Comparison of ENCODE assay signal across 8 mouse cellular contexts in the genomic region with DNA sequence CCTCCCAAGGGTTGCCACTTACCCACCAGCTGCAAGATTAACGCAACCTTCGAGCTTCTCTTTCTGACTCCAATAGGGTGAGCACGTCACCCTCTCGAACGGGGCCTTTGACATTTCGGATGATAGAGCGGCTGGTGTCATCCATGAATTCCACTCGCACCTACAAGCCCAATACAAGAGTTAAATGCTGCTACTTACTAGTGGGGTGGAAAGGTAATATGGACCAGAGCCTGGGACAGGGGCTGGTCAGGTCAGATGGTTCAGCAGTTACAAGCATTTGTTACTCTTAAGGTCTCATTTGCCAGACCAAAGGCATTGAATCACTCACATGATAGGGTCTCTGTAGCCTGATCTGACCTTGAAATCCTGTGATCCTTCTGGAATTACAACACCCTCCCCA. TPM values are rescaled to one million over a fixed set of nuclear protein-coding genes. Genes with fewer than 3 reads are reported as not detected.
DNase-seq lines count a peak whose midpoint lies in the region; ATAC-seq and TF ChIP-seq lines count a peak whose summit lies in the region.
"Not testable (repeated sequence)": the region's sequence is repeated elsewhere in the genome, so short reads cannot be mapped to it uniquely, and the experiment has no call there.

No protein-coding gene starts in this region.

- WGBS in embryonic facial prominence, embryonic 10.5 days: 84% methylated on average over 8 of the region's 8 CpGs
- WGBS in forebrain, embryonic 15.5 days: 82% methylated on average over 8 of the region's 8 CpGs
- WGBS in heart, postnatal 0 days: 72% methylated on average over 8 of the region's 8 CpGs
- 80% methylated on average over 8 of the region's 8 CpGs for WGBS in kidney, embryonic 14.5 days
- WGBS in liver, embryonic 11.5 days: 64% methylated on average over 8 of the region's 8 CpGs
- WGBS in neural tube, embryonic 14.5 days: 90% methylated on average over 8 of the region's 8 CpGs

- TF ChIP-seq CTCF in CH12.LX (conservative IDR thresholded peaks at IDR 0.05 in 1 of 2, IDR thresholded peaks at IDR 0.05 in 1 of 2; ENCODE audit: low read depth in 2 of 2, low read length in 2 of 2); heart, postnatal 0 days (IDR thresholded peaks at IDR 0.05; ENCODE audit: low read depth): not testable (repeated sequence)

- H3K4me3 ChIP-seq in CH12.LX (replicated peaks in 1 of 3; ENCODE audit: low read depth in 2 of 3, low read length in 2 of 3, poor library complexity in 1 of 3): peak overlapping the region; percentile 71 to 86 (median 73)
- peak overlapping the region; percentile 79 for H3K4me3 ChIP-seq in embryonic facial prominence, embryonic 10.5 days
- peak overlapping the region; percentile 82 for H3K4me3 ChIP-seq in forebrain, embryonic 15.5 days
- peak overlapping the region; percentile 77 for H3K4me3 ChIP-seq in heart, postnatal 0 days (ENCODE audit: low read depth, low read length)
- H3K4me3 ChIP-seq in kidney, embryonic 14.5 days (ENCODE audit: low read length): peak overlapping the region; percentile 83
- peak overlapping the region; percentile 75 for H3K4me3 ChIP-seq in liver, embryonic 11.5 days (ENCODE audit: low read depth, low read length)
- H3K4me3 ChIP-seq in megakaryocyte, embryonic 14.5 days (replicated peaks): peak overlapping the region; percentile 95
- peak overlapping the region; percentile 76 for H3K4me3 ChIP-seq in neural tube, embryonic 14.5 days (ENCODE audit: low read depth, low read length)

- TF ChIP-seq EP300 in CH12.LX (IDR thresholded peaks at IDR 0.05; ENCODE audit: low read length); heart, postnatal 0 days (IDR thresholded peaks at IDR 0.05; ENCODE audit: low read depth): not testable (repeated sequence)

- H3K36me3 ChIP-seq in CH12.LX (replicated peaks in 1 of 2; ENCODE audit: control insufficient read depth in 1 of 2, insufficient read depth in 1 of 2, low read length in 1 of 2): peaks cover 45 to 72% of the 10 kb centered on the region in 2 experiments
- peaks cover 68% of the 10 kb centered on the region for H3K36me3 ChIP-seq in embryonic facial prominence, embryonic 10.5 days (replicated peaks)
- peaks cover 41% of the 10 kb centered on the region for H3K36me3 ChIP-seq in forebrain, embryonic 15.5 days
- peaks cover 40% of the 10 kb centered on the region for H3K36me3 ChIP-seq in heart, postnatal 0 days (replicated peaks; ENCODE audit: control insufficient read depth, insufficient read depth, low read length)
- peaks cover 54% of the 10 kb centered on the region for H3K36me3 ChIP-seq in kidney, embryonic 14.5 days (ENCODE audit: control insufficient read depth, insufficient read depth, low read length)
- peaks cover 41% of the 10 kb centered on the region for H3K36me3 ChIP-seq in liver, embryonic 11.5 days (ENCODE audit: control insufficient read depth, insufficient read depth, low read length)
- peaks cover 69% of the 10 kb centered on the region for H3K36me3 ChIP-seq in megakaryocyte, embryonic 14.5 days (replicated peaks; ENCODE audit: low read length)
- peaks cover 28% of the 10 kb centered on the region; the same call in 1 of the 2 replicates for H3K36me3 ChIP-seq in neural tube, embryonic 14.5 days (ENCODE audit: control insufficient read depth, insufficient read depth, low read length)

- dilution Hi-C loops in CH12.LX (cut with MboI; ENCODE audit: extremely low pct_ligation_motif_present, extremely low pct_unique_long_range_greater_than_20kb, low sequenced_read_pairs): not testable (repeated sequence)

- H3K27ac ChIP-seq in CH12.LX (ENCODE audit: insufficient read depth, low read depth); forebrain, embryonic 15.5 days (replicated peaks); kidney, embryonic 14.5 days (ENCODE audit: low read depth, low read length); neural tube, embryonic 14.5 days (ENCODE audit: low read depth, low read length): not testable (repeated sequence)
- H3K27ac ChIP-seq in embryonic facial prominence, embryonic 10.5 days (replicated peaks): peak overlapping the region; percentile 92
- peak overlapping the region; percentile 64; the same call in 1 of the 2 replicates for H3K27ac ChIP-seq in heart, postnatal 0 days (ENCODE audit: low read depth)
- peak overlapping the region; percentile 77 for H3K27ac ChIP-seq in liver, embryonic 11.5 days (ENCODE audit: low read depth, low read length)

- not testable (repeated sequence) for TF ChIP-seq RAD21 in CH12.LX (IDR thresholded peaks at IDR 0.05; ENCODE audit: low read depth, low read length)

- not testable (repeated sequence) for DNase-seq in CH12.LX (ENCODE audit: extremely low read depth); embryonic facial prominence, embryonic 10.5 days (ENCODE audit: low spot score); heart, postnatal 0 days (ENCODE audit: low spot score); liver, embryonic 11.5 days (ENCODE audit: low spot score)

- in situ Hi-C loops in CH12.LX (cut with MboI; ENCODE audit: low pct_ligation_motif_present, low pct_unique_long_range_greater_than_20kb, low sequenced_read_pairs): not testable (repeated sequence)

- H3K9ac ChIP-seq in CH12.LX (ENCODE audit: insufficient read depth, low read depth): peak overlapping the region; percentile 98
- peak overlapping the region; percentile 78 for H3K9ac ChIP-seq in forebrain, embryonic 15.5 days (replicated peaks)
- H3K9ac ChIP-seq in heart, postnatal 0 days (replicated peaks; ENCODE audit: low read depth, low read length): peak overlapping the region; percentile 70
- H3K9ac ChIP-seq in kidney, embryonic 14.5 days (ENCODE audit: low read depth, low read length): peak overlapping the region; percentile 89
- H3K9ac ChIP-seq in liver, embryonic 11.5 days (ENCODE audit: low read depth, low read length): peak overlapping the region; percentile 91
- H3K9ac ChIP-seq in neural tube, embryonic 14.5 days (replicated peaks; ENCODE audit: low read depth, low read length): peak overlapping the region; percentile 80

- not testable (repeated sequence) for TF ChIP-seq POLR2A in CH12.LX (IDR thresholded peaks at IDR 0.05; ENCODE audit: low read depth, low read length)

- H3K27me3 ChIP-seq in CH12.LX (replicated peaks); embryonic facial prominence, embryonic 10.5 days (replicated peaks; ENCODE audit: low read depth, poor library complexity, severe bottlenecking); forebrain, embryonic 15.5 days; heart, postnatal 0 days (ENCODE audit: control insufficient read depth, insufficient read depth, low read length); kidney, embryonic 14.5 days (ENCODE audit: control insufficient read depth, insufficient read depth, low read length); liver, embryonic 11.5 days (replicated peaks; ENCODE audit: control insufficient read depth, insufficient read depth, low read length); megakaryocyte, embryonic 14.5 days (replicated peaks); neural tube, embryonic 14.5 days (ENCODE audit: control insufficient read depth, insufficient read depth, low read length): not testable (repeated sequence)

- H3K4me1 ChIP-seq in CH12.LX (ENCODE audit: control insufficient read depth in 1 of 2, insufficient read depth in 2 of 2): peaks cover 12 to 49% of the 10 kb centered on the region in 2 experiments
- peaks cover 44% of the 10 kb centered on the region for H3K4me1 ChIP-seq in embryonic facial prominence, embryonic 10.5 days
- H3K4me1 ChIP-seq in forebrain, embryonic 15.5 days: peaks cover 60% of the 10 kb centered on the region
- peaks cover 11% of the 10 kb centered on the region for H3K4me1 ChIP-seq in heart, postnatal 0 days (ENCODE audit: control insufficient read depth, insufficient read depth)
- H3K4me1 ChIP-seq in kidney, embryonic 14.5 days (ENCODE audit: control insufficient read depth, insufficient read depth, low read length): peaks cover 28% of the 10 kb centered on the region
- H3K4me1 ChIP-seq in liver, embryonic 11.5 days (replicated peaks; ENCODE audit: control insufficient read depth, insufficient read depth, low read length): peaks cover 31% of the 10 kb centered on the region
- peaks cover 74% of the 10 kb centered on the region for H3K4me1 ChIP-seq in megakaryocyte, embryonic 14.5 days
- H3K4me1 ChIP-seq in neural tube, embryonic 14.5 days (ENCODE audit: control insufficient read depth, insufficient read depth, low read length): peaks cover 19% of the 10 kb centered on the region

- H3K9me3 ChIP-seq in CH12.LX (replicated peaks; ENCODE audit: low read length); embryonic facial prominence, embryonic 10.5 days; forebrain, embryonic 15.5 days; heart, postnatal 0 days (replicated peaks; ENCODE audit: control insufficient read depth, low read length); kidney, embryonic 14.5 days (ENCODE audit: control insufficient read depth, low read length); liver, embryonic 11.5 days (ENCODE audit: control insufficient read depth, low read length); megakaryocyte, embryonic 14.5 days; neural tube, embryonic 14.5 days (ENCODE audit: control insufficient read depth, low read length): not testable (repeated sequence)

- H3K4me2 ChIP-seq in CH12.LX (ENCODE audit: insufficient read depth, low read depth, poor library complexity, severe bottlenecking): peak overlapping the region; percentile 63
- peak overlapping the region; percentile 63 for H3K4me2 ChIP-seq in forebrain, embryonic 15.5 days (replicated peaks)
- peak overlapping the region; percentile 82 for H3K4me2 ChIP-seq in heart, postnatal 0 days (ENCODE audit: low read depth, low read length)
- peak overlapping the region; percentile 96 for H3K4me2 ChIP-seq in kidney, embryonic 14.5 days (replicated peaks; ENCODE audit: low read depth, low read length)
- H3K4me2 ChIP-seq in liver, embryonic 11.5 days: peak overlapping the region; percentile 84
- peak overlapping the region; percentile 95 for H3K4me2 ChIP-seq in neural tube, embryonic 14.5 days (ENCODE audit: low read depth, low read length)

- H3K79me2 ChIP-seq in CH12.LX (replicated peaks; ENCODE audit: control insufficient read depth, extremely low read depth, insufficient read depth, poor library complexity, severe bottlenecking): peaks cover 51% of the 10 kb centered on the region

- ATAC-seq in forebrain, embryonic 15.5 days (replicated peaks); heart, postnatal 0 days (ENCODE audit: insufficient read depth, low read depth); kidney, embryonic 14.5 days (ENCODE audit: low FRiP score, low TSS enrichment); liver, embryonic 11.5 days (replicated peaks; ENCODE audit: low FRiP score); neural tube, embryonic 14.5 days (ENCODE audit: low read depth): not testable (repeated sequence)

RNA-seq across cellular contexts. Expression of a gene that starts 1.2 kb away (rescaled TPM):
- total RNA-seq in CH12.LX (2012; rRNA removed) (4,496 and 4,575 TPM in 2 replicates), CH12.LX (2014; rRNA removed) (696 and 765 TPM in 2 replicates)
- polyA plus RNA-seq in CH12.LX (2012; ENCODE audit: insufficient read length, low read depth): 782 and 837 TPM in 2 replicates
- 866 and 898 TPM in 2 replicates for polyA plus RNA-seq in embryonic facial prominence, embryonic 10.5 days (2016; fragmentation: Nextera tagmentation; extraction: Ambion mirVana)
- 612 and 676 TPM in 2 replicates for polyA plus RNA-seq in forebrain, embryonic 15.5 days (2015; fragmentation: Nextera tagmentation; extraction: Ambion mirVana)
- 127 and 305 TPM in 2 replicates for total RNA-seq in heart, postnatal 0 days (2014; rRNA removed; ENCODE audit: low replicate concordance)
- 622 and 631 TPM in 2 replicates for polyA plus RNA-seq in heart, postnatal 0 days (2015; fragmentation: Nextera tagmentation; extraction: Ambion mirVana)
- 1,210 and 1,489 TPM in 2 replicates for polyA plus RNA-seq in kidney, embryonic 14.5 days (2014; fragmentation: Nextera tagmentation; extraction: Ambion mirVana)
- polyA plus RNA-seq in liver, embryonic 11.5 days (2014; fragmentation: Nextera tagmentation; extraction: Ambion mirVana): 1,026 and 1,173 TPM in 2 replicates
- polyA plus RNA-seq in megakaryocyte, embryonic 14.5 days (2012; ENCODE audit: insufficient read depth, low replicate concordance): 840 and 6,431 TPM in 2 replicates
- polyA plus RNA-seq in neural tube, embryonic 14.5 days (2014; fragmentation: Nextera tagmentation; extraction: Ambion mirVana): 550 and 584 TPM in 2 replicates

RNA-seq across cellular contexts. Expression of a gene that starts 1.2 kb away (rescaled TPM):
- 316 and 364 TPM in 2 replicates for total RNA-seq in CH12.LX (2012; rRNA removed)
- 168 and 194 TPM in 2 replicates for total RNA-seq in CH12.LX (2014; rRNA removed)
- polyA plus RNA-seq in CH12.LX (2012; ENCODE audit: insufficient read length, low read depth): 153 and 164 TPM in 2 replicates
- 469 and 477 TPM in 2 replicates for polyA plus RNA-seq in embryonic facial prominence, embryonic 10.5 days (2016; fragmentation: Nextera tagmentation; extraction: Ambion mirVana)
- 417 and 444 TPM in 2 replicates for polyA plus RNA-seq in forebrain, embryonic 15.5 days (2015; fragmentation: Nextera tagmentation; extraction: Ambion mirVana)
- 467 and 766 TPM in 2 replicates for total RNA-seq in heart, postnatal 0 days (2014; rRNA removed; ENCODE audit: low replicate concordance)
- polyA plus RNA-seq in heart, postnatal 0 days (2015; fragmentation: Nextera tagmentation; extraction: Ambion mirVana): 899 and 938 TPM in 2 replicates
- polyA plus RNA-seq in kidney, embryonic 14.5 days (2014; fragmentation: Nextera tagmentation; extraction: Ambion mirVana): 504 and 675 TPM in 2 replicates
- 390 and 411 TPM in 2 replicates for polyA plus RNA-seq in liver, embryonic 11.5 days (2014; fragmentation: Nextera tagmentation; extraction: Ambion mirVana)
- polyA plus RNA-seq in megakaryocyte, embryonic 14.5 days (2012; ENCODE audit: insufficient read depth, low replicate concordance): 1,277 and 1,645 TPM in 2 replicates
- polyA plus RNA-seq in neural tube, embryonic 14.5 days (2014; fragmentation: Nextera tagmentation; extraction: Ambion mirVana): 529 and 591 TPM in 2 replicates

RNA-seq across cellular contexts. Expression of a gene that starts 12.9 kb away (rescaled TPM):
- 10.8 and 15.7 TPM in 2 replicates for total RNA-seq in CH12.LX (2012; rRNA removed)
- 0.50 and 0.81 TPM in 2 replicates for total RNA-seq in CH12.LX (2014; rRNA removed)
- 0.78 and 1.8 TPM in 2 replicates for polyA plus RNA-seq in CH12.LX (2012; ENCODE audit: insufficient read length, low read depth)
- polyA plus RNA-seq in embryonic facial prominence, embryonic 10.5 days (2016; fragmentation: Nextera tagmentation; extraction: Ambion mirVana): 25.4 and 29.5 TPM in 2 replicates
- polyA plus RNA-seq in forebrain, embryonic 15.5 days (2015; fragmentation: Nextera tagmentation; extraction: Ambion mirVana): 41.4 and 42.5 TPM in 2 replicates
- total RNA-seq in heart, postnatal 0 days (2014; rRNA removed; ENCODE audit: low replicate concordance): 33.3 and 68.7 TPM in 2 replicates
- 46.1 and 50.8 TPM in 2 replicates for polyA plus RNA-seq in heart, postnatal 0 days (2015; fragmentation: Nextera tagmentation; extraction: Ambion mirVana)
- polyA plus RNA-seq in kidney, embryonic 14.5 days (2014; fragmentation: Nextera tagmentation; extraction: Ambion mirVana): 49.9 and 52.1 TPM in 2 replicates
- polyA plus RNA-seq in liver, embryonic 11.5 days (2014; fragmentation: Nextera tagmentation; extraction: Ambion mirVana): 21.4 and 23.4 TPM in 2 replicates
- polyA plus RNA-seq in megakaryocyte, embryonic 14.5 days (2012; ENCODE audit: insufficient read depth, low replicate concordance): 3.8 and 3.9 TPM in 2 replicates
- 40.1 and 42.1 TPM in 2 replicates for polyA plus RNA-seq in neural tube, embryonic 14.5 days (2014; fragmentation: Nextera tagmentation; extraction: Ambion mirVana)

RNA-seq across cellular contexts. Expression of a gene that starts 19.7 kb away (rescaled TPM):
- total RNA-seq in CH12.LX (2012; rRNA removed): 53.7 and 57.1 TPM in 2 replicates
- total RNA-seq in CH12.LX (2014; rRNA removed): 67.1 and 84.2 TPM in 2 replicates
- 45.3 and 50.9 TPM in 2 replicates for polyA plus RNA-seq in CH12.LX (2012; ENCODE audit: insufficient read length, low read depth)
- polyA plus RNA-seq in embryonic facial prominence, embryonic 10.5 days (2016; fragmentation: Nextera tagmentation; extraction: Ambion mirVana): 97.8 and 98.9 TPM in 2 replicates
- polyA plus RNA-seq in forebrain, embryonic 15.5 days (2015; fragmentation: Nextera tagmentation; extraction: Ambion mirVana): 60.7 and 63.5 TPM in 2 replicates
- 17.3 and 24.0 TPM in 2 replicates for total RNA-seq in heart, postnatal 0 days (2014; rRNA removed; ENCODE audit: low replicate concordance)
- 37.3 and 41.6 TPM in 2 replicates for polyA plus RNA-seq in heart, postnatal 0 days (2015; fragmentation: Nextera tagmentation; extraction: Ambion mirVana)
- 111 and 121 TPM in 2 replicates for polyA plus RNA-seq in kidney, embryonic 14.5 days (2014; fragmentation: Nextera tagmentation; extraction: Ambion mirVana)
- polyA plus RNA-seq in liver, embryonic 11.5 days (2014; fragmentation: Nextera tagmentation; extraction: Ambion mirVana): 44.1 and 49.7 TPM in 2 replicates
- polyA plus RNA-seq in megakaryocyte, embryonic 14.5 days (2012; ENCODE audit: insufficient read depth, low replicate concordance): 16.0 and 94.0 TPM in 2 replicates
- 52.1 and 54.1 TPM in 2 replicates for polyA plus RNA-seq in neural tube, embryonic 14.5 days (2014; fragmentation: Nextera tagmentation; extraction: Ambion mirVana)

RNA-seq across cellular contexts. Expression of a gene that starts 41.5 kb away (rescaled TPM):
- total RNA-seq in CH12.LX (2012; rRNA removed) (8.0 and 9.4 TPM in 2 replicates), CH12.LX (2014; rRNA removed) (11.7 and 12.2 TPM in 2 replicates)
- 6.3 and 6.8 TPM in 2 replicates for polyA plus RNA-seq in CH12.LX (2012; ENCODE audit: insufficient read length, low read depth)
- 33.4 and 39.0 TPM in 2 replicates for polyA plus RNA-seq in embryonic facial prominence, embryonic 10.5 days (2016; fragmentation: Nextera tagmentation; extraction: Ambion mirVana)
- polyA plus RNA-seq in forebrain, embryonic 15.5 days (2015; fragmentation: Nextera tagmentation; extraction: Ambion mirVana): 12.8 and 14.0 TPM in 2 replicates
- total RNA-seq in heart, postnatal 0 days (2014; rRNA removed; ENCODE audit: low replicate concordance): 35.2 and 79.3 TPM in 2 replicates
- polyA plus RNA-seq in heart, postnatal 0 days (2015; fragmentation: Nextera tagmentation; extraction: Ambion mirVana): 59.2 and 124 TPM in 2 replicates
- polyA plus RNA-seq in kidney, embryonic 14.5 days (2014; fragmentation: Nextera tagmentation; extraction: Ambion mirVana): 18.4 and 19.4 TPM in 2 replicates
- 28.1 and 31.9 TPM in 2 replicates for polyA plus RNA-seq in liver, embryonic 11.5 days (2014; fragmentation: Nextera tagmentation; extraction: Ambion mirVana)
- polyA plus RNA-seq in megakaryocyte, embryonic 14.5 days (2012; ENCODE audit: insufficient read depth, low replicate concordance): 0.59 and 1.5 TPM in 2 replicates
- 9.7 and 20.6 TPM in 2 replicates for polyA plus RNA-seq in neural tube, embryonic 14.5 days (2014; fragmentation: Nextera tagmentation; extraction: Ambion mirVana)
